Mouse (Mus musculus) forebrain, embryonic 11.5 days (tissue): Measurements from ENCODE around the gene Mmp10. TPM values are rescaled to one million over a fixed set of nuclear protein-coding genes. Genes with fewer than 3 reads are reported as not detected.

Experiments used
- ATAC-seq: fragments of 200-750 bp; cut with Nextera tagmentation; replicated peaks from 2 replicates; pipeline ENCODE4 v1.8.0; 2017; ENCODE audit warnings: moderate TSS enrichment; ENCODE audit not compliant: low FRiP score
- DNase-seq: peaks from one replicate; pipeline ENCODE4 v3.0.0-alpha.2; 2017; ENCODE audit warnings: low spot score
- H3K27ac ChIP-seq: fragments of 300-500 bp; sonication (generic); 2 replicates; pipeline ENCODE4 v1.5.1; 2014; ENCODE audit warnings: low read depth, low read length
- H3K27me3 ChIP-seq: fragments of 300-500 bp; sonication (generic); 2 replicates; pipeline ENCODE4 v1.6.1; 2014; ENCODE audit warnings: mild to moderate bottlenecking, low read length, mixed read lengths; ENCODE audit not compliant: control insufficient read depth, insufficient read depth
- H3K36me3 ChIP-seq: fragments of 300-500 bp; sonication (generic); 2 replicates; pipeline ENCODE4 v1.6.1; 2014; ENCODE audit warnings: mild to moderate bottlenecking, low read length, moderate library complexity, mixed read lengths; ENCODE audit not compliant: control insufficient read depth, insufficient read depth
- H3K4me1 ChIP-seq: fragments of 300-500 bp; sonication (generic); replicated peaks from 2 replicates; pipeline ENCODE4 v1.6.1; 2014; ENCODE audit warnings: low read length, mixed read lengths; ENCODE audit not compliant: control insufficient read depth, insufficient read depth
- H3K4me2 ChIP-seq: fragments of 300-500 bp; sonication (generic); 2 replicates; pipeline ENCODE4 v1.6.1; 2014; ENCODE audit warnings: low read depth, mild to moderate bottlenecking, low read length, moderate library complexity, mixed read lengths; ENCODE audit not compliant: severe bottlenecking
- H3K4me3 ChIP-seq: fragments of 300-500 bp; sonication (generic); 2 replicates; pipeline ENCODE4 v1.5.1; 2014; ENCODE audit warnings: low read depth, low read length
- H3K9ac ChIP-seq: fragments of 300-500 bp; sonication (generic); 2 replicates; pipeline ENCODE4 v1.6.1; 2014; ENCODE audit warnings: low read length
- H3K9me3 ChIP-seq: fragments of 300-500 bp; sonication (generic); 2 replicates; pipeline ENCODE4 v1.6.1; 2016; ENCODE audit warnings: low read length, mixed read lengths; ENCODE audit not compliant: control insufficient read depth
- WGBS: fragments of 180-500 bp; shearing (Covaris S2); extraction: QIAGEN DNeasy Blood & Tissue Kit; methylation state at CpG from one replicate; pipeline ENCODE4 v1.1.7; 2014; 5-methylcytosine and 5-hydroxymethylcytosine counted together
- polyA plus RNA-seq: library from polyadenylated mRNA; unstranded; fragments of >200 nt; fragmentation: Nextera tagmentation; extraction: Ambion mirVana; gene quantifications from 2 replicates; pipeline ENCODE4 v1.2.1, GENCODE M21; 2014

The Mmp10 gene
- polyA plus RNA-seq, 1 experiment from 2014 or later: not detected

DNA sequence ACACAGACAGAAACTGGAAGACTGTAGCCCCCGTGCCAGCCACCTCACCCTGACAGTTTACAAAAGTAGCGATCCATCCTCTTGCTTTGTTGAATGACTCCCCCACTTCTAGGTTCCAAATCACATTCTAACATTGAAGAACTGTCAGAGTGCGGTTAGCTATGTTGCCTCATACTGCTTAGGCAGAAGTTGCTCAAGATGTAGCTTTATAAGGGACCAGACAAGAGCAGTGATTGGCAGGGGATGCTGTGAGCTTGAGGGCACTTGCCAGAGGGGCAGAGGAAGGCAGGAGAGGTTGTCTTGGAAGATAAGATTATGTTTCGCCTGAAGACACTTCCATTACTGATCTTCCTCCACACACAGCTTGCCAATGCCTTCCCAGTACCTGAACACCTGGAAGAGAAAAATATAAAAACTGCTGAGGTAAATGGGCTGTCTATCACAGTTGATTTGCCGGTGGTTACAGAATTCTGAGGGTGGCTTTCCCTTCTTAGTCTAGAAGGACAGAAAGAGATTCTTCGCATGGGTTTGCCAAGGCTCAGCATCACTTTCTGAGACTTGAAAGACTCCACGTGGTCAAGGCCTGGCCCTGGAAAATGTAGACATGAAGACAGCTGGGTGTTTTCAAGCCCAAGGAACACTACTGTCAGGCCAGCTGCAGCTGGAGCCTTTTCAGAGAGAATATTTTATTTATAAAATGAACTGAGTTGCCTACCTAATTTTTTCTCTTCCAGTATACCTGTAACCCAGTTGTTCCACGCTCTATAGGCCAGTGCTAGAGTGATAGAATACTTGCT, 56.3 kb downstream of the Mmp10 start, which contains the start of gene Mmp8:
Gene Mmp8, plus strand, starts transcription at position 236 of the 797 bp plus-strand sequence.
- no peaks in the 10 kb centered on the region for H3K4me1 ChIP-seq
- ATAC-seq (no peak), DNase-seq (no peak)
- no peak within 1 kb of the TSS for H3K4me3 ChIP-seq
- no peak within 1 kb of the TSS for H3K27ac ChIP-seq
- H3K9ac ChIP-seq: no peak within 1 kb of the TSS
- H3K36me3 ChIP-seq: no peaks in the 10 kb centered on the region
- WGBS: 90% methylated on average over 8 of the region's 8 CpGs
- no peaks in the 10 kb centered on the region for H3K9me3 ChIP-seq
- H3K4me2 ChIP-seq: no peak within 1 kb of the TSS
- H3K27me3 ChIP-seq: no peaks in the 10 kb centered on the region

Other genes starting within 250 kb of the Mmp10 start
- gene Mmp13, start 229.8 kb upstream of the Mmp10 start, polyA plus RNA-seq: not detected in 2 replicates
- not detected in 2 replicates for gene Mmp12, start 158.0 kb upstream of the Mmp10 start, polyA plus RNA-seq
- not detected in 2 replicates for gene Mmp1b, start 114.3 kb upstream of the Mmp10 start, polyA plus RNA-seq
- not detected in 2 replicates for gene Mmp3, start 56.5 kb upstream of the Mmp10 start, polyA plus RNA-seq
- not detected in 2 replicates for gene Mmp8, start 56.1 kb downstream of the Mmp10 start, polyA plus RNA-seq
- not detected in 2 replicates for gene Mmp27, start 69.0 kb downstream of the Mmp10 start, polyA plus RNA-seq
- gene Mmp20, start 125.9 kb downstream of the Mmp10 start, polyA plus RNA-seq: not detected in 2 replicates
- not detected in 2 replicates for gene Mmp7, start 189.7 kb downstream of the Mmp10 start, polyA plus RNA-seq